Mouse (Mus musculus) frontal cortex, postnatal 36 days (tissue): ENCODE results near the gene Gpr146.
"Not testable (repeated sequence)": the region's sequence is repeated elsewhere in the genome, so short reads cannot be mapped to it uniquely, and the experiment has no call there.

Experiments used
- DNase-seq, 2 experiments: peaks; one replicate each; pipeline ENCODE4 v3.0.0; 2022; ENCODE audit warnings: low spot score in 2 of 2

The Gpr146 gene

DNA sequence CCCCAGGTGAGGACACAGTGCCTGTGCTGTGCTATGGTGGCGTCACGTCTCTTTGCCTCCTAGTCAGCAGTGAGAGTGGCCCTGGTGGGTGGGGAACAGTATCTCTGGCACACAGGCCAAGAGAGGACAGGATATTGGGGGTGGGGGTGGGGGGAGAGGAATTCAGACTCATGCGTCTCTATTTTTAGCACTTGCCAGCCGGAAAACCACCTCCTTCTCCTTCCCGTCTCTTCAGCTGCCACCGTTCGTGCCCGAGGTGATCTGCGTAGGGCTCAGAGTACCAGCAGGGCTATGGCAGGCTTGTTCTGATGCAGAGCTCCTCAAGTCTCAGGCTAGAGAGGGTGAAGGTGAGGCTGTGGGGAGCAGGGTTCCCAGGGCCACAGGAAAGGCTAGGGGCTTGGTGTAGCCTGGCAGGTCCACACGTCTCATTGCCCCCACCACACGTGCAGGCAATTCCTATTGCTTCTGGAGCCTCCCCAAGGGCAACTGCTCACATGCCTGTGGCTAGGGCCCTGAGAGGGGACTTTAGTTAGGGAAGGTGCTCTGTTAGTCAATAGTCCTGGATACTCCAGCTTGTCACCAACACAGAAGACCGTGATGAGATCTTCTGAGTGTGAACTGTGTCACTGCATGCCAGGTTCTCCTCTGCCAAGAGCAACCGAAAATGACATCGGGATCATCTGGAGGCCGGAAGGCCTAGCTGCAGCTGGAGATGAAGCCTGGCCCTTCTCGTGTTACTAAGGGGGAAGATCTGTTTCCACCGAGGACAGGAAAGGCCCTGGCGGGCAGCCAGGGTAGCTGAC is at the start of gene Gpr146:
Gene Gpr146 (plus strand): TSS at position 230 of the 803 bp plus-strand sequence.
- DNase-seq = no peak

DNA sequence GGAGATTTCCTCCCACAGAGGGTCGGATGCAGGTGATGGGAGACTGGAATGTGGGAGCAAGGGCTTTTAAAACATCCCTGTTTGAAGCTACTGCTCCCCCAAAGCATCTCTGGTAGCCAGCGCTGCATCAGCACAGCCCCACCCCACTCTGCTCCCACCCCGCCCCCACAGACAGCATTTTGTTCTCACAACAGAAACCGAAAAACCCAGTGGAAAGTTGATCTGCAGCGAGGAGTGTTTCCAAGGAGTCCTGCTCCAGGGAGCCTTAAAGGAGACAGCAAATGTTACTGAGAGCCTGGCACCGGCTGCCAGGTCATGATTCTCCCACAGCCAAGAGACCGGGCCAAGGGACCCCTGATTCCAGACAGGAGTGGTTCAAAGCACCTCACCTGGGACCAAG is 46.7 kb upstream of the Gpr146 start:
- no peak for DNase-seq

DNA sequence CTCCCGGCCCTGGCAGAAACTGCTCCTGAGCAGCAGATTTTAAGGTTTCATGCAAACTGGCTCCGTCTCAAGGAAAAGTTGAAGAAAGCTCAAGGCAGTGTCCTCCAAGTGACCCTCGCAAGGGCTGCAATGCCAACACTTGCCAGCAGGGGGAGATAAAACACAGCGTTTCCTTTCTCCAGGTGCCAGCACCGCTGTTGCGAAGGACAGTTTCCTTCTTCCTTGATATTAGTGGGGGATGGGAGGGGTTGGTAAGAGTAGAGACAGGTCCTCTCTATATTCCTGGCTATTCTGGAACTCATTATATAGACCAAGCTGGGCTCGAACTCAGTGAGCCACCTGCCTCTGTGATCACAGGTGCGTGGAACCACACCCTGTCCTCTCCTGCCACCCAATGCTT is 45.8 kb upstream of the Gpr146 start:
- peak; percentile 82 to 85 for DNase-seq

DNA sequence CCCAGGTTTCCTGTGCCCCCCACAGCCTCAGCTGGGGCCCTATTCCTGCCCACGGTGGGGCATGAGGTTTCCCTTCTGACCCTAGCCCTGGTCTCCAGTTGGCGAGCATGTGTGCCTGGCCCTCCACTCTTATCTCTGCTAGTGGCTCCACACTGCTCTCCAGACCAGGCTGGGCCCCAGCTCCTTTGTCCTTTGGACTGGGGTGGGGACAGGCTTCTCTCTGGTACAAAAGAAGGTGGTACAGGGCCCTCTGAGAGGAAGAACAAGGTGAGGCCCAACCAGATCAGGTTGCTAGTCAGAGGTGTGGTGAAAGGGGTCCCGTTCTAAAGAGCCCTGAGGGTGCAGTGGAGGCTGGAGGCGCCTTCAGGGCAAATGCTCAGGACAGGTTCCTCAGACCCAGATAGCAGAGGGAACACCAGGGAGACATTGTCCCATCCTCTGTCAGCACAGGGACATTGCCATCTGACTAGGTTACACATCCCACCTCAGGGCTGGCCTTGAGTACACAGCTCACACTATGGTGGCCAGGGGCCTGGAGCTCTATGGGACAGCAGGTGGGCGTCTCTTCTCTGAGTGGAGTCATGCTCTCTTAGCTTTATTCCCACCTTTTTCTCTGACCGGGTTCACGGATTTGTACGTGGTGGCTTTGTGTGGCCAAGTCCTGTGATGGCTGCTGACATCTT is 44.8 kb upstream of the Gpr146 start:
- no peak for DNase-seq

DNA sequence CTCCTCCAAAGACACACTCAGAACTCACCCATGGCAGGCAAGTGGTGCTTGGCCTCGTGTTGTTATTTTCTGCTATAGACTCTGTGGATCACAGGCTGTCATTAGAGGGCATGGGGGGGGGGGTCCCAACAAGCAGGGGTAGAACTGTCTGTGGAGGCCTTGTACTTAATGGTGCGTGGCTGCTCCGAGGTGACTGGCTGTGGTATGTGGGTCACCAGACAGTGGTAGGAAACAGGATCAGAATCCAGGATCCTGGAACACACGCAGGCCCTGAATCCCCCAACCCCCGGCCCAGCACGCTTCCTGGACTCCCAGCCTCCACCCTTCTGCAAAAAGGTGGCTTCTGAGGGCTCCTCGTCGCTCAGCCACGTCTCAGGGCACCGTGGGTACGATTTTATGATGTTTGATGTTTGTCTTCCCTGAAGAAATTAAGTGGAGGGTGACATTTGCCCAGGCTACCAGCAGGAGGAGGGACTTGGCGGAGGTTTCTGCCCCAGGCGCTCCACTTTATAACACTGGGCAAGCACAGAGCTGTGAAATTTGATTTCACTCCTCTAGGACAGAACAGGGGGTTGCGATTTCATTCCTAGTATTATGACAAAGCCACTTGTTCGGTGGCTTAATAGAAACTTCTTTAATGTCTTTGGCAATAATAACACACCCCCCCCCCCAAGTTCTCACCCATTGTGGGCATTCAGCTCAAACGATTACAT is 44.0 kb upstream of the Gpr146 start:
- no peak for DNase-seq

DNA sequence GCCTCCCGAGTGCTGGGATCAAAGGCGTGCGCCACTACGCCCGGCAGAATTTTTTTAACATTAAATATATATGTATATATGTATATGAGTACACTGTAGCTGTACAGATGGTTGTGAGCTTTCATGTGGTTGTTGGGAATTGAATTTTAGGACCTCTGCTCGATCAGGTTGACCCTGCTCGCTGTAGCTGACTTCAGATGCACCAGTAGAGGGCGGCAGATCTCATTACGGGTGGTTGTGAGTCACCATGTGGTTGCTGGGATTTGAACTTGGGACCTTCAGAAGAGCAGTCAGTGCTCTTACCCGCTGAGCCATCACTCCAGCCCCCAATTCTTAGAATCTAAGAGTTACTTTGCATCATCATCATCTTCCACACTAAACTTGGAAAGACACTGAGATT is 43.1 kb upstream of the Gpr146 start:
- not testable (repeated sequence) for DNase-seq

DNA sequence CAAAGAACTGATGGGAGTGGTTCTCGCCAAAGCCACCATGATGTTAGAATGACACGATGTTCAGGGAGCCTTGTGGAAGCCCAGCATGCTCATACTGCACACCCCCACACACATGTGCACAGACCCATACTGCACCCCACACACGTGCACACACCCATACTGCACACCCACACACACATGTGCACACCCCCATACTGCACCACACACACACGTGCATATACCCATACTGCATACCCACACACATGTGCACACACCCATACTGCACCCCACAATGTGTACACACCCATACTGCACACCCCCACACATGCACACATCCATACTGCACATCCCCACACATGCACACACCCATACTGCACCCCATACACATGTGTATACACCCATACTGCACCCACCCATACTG is 41.9 kb upstream of the Gpr146 start:
- DNase-seq = no peak

DNA sequence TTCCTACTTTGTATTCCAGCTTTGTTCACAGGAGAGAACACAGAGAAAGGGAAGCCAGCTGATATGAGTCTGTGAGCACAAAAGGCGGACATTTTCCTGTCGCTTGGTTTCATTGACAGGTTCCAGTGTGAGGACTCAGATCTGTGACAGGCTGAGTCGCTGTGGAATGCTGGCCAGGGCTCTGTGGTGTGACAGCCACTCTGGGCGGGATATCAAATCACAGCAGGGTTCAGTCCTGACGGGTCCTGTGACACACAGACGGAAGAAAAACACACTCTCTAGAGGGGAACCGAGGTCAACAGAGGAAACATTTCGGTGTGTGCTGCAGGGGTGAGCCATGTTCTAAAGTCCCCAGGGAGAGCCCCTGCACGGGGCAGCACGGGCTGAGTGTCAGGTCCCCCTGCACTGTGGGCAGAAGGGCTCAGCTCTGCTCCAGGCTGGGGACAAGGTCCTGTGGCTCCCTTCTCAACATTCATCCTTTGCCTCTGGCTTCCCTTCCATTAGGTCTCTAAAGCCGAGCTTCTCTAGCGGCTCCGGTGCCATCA is 39.6 kb upstream of the Gpr146 start:
- DNase-seq = no peak

DNA sequence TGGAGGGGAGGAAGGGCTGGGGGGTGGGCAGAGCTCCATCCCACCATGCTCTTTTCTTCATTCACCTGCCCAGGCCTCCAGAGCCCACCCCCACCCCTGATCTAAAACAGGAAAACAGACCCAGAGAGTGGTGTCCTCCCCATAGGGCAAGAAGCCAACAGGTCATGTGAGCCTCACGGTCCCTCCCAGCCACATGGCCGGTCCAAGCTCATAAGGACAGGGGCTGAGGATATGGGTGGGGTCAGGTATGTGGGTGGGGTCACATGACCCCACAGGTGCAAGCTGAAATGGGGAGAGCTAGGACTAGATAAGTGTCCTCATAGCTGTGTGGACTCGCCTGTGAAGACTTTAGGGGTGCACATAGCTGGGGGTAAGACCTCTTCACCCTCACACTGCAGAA is 39.1 kb upstream of the Gpr146 start:
- DNase-seq = no peak

DNA sequence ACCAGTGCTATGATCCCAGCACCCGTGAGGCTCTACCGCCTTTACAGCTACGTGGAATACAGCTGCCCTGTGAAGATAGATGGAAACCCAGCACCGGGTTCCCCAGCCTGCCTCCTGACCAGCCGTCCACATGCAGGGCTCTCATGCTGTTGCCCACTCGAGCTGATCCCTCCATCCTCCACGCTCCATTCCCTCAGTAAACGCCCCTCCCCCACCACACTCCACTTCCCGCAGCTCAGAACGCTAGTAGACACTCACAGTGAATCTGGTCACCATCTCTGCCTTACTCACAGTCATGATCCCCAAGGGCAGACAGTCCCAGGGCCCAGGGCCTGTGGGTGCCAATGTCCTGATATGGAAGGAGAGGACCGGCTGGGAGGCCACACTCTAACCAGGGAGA is 38.6 kb upstream of the Gpr146 start:
- no peak for DNase-seq

DNA sequence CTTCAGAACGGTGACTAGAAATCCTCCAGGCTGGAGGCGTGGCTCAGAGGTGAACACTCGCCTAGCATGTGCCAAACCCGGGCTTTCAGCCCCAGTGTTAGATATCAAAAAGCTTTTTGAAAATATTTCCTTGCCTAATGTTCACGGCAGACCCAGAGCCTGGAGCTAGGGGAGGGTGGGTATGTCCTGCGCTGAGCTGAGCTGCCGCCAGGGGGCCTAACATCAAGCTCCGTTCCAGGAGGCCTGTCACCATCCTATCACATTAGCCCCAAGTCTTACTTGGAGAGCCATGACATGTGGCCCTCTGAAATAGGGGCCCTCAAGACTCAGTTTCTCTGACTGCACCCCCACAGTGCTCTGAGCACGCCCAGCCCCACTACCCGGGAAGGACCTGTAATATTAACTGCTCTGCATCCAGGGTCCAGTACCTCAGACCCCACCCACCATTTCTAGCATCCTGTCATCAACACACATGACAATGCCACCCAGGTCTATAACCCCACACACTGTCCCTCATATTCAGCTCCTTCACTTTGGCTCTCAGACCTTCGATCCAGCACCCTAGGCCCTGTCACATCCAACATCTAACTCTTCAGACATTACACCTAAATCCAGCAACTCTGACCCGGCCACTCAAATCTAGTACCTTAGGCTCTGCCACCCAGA is 33.3 kb upstream of the Gpr146 start:
- peak in 1 of 2 experiments; percentile 75 for DNase-seq

DNA sequence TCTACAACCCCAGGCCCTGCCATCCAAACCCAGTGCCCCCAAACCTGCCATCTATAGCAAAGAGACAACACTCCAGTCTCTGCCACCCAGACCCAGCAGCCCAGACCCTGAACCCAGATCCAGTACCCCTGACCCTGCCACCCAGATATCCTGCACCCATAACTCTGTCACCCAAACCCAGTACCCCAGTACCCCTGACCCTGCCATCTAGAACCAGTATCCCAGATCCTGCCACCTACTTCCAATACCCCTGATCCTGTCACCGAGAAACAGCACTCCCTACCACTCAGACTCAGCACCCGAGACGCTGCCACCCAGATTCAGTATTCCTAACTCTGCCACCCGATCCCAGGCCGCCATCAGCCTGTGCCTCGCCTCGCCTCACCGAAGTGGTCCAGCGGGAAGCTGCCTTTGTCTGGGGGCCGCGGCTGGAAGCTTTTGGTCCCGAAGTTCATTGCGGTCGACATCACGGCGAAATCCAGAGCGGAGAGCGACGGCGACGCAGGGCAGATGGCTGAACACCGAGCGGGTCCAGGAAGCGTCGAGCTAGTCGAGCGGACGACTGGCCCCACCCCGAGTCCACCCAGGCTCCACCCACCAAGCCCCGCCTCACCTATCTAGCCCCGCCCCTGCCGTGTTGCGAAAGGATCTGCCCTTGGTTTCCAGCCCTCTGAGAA is 32.7 kb upstream of the Gpr146 start:
- peak; percentile 88 to 91 for DNase-seq

DNA sequence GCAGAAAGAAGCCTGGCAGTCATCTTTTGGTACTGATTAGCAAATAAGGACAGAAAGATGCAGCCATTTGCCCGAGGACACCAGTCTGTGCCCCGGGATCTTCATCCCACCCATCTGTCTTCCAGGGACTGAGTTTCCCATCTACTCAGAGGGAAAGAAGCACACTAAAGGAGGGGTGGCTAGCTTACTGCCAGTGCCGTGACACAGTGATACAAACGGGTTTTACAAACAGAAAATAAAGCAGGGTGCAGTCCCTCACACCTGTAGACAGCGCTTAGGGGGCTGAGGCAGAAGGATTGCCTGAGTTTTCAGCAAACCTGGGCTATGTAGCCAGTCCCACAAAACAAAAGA is 32.2 kb upstream of the Gpr146 start:
- no peak for DNase-seq

DNA sequence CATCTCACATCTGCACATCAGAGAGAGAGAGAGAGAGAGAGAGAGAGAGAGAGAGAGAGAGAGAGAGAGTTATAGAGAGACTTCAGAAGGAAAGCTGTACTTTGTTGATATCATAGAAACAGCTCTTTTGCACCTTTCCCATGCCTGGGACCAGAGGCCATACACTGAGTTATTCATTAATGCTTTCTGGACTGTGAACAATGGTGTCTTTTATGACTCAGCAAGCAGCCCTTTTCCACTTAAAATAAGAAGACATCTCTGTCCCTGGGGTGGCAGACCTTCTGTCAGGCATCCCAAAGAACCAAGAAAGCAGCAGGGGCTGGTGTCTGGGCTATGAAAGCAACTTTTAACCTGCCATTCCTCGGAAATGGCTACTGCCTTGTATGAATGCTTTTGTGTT is 30.3 kb upstream of the Gpr146 start:
- DNase-seq = no peak

DNA sequence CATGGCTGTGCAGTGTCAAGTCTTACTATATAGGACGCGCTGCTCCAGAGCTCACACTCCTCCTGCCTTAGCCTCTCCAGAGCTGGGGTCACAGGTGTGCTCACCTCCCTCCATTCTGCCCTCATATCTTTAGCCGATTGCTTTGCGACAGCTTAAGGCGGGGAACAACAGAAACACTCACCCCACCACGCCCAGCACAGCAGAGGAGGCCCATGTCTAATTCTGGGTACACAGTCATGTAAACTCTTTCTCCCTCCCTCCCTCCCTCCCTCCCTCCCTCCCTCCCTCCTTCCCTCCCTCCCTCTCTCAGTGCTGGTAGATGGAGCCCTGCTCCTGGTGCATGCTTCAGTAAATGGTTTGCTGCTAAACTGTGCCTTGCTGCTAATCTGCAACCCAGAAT is 27.8 kb upstream of the Gpr146 start:
- DNase-seq = no peak

DNA sequence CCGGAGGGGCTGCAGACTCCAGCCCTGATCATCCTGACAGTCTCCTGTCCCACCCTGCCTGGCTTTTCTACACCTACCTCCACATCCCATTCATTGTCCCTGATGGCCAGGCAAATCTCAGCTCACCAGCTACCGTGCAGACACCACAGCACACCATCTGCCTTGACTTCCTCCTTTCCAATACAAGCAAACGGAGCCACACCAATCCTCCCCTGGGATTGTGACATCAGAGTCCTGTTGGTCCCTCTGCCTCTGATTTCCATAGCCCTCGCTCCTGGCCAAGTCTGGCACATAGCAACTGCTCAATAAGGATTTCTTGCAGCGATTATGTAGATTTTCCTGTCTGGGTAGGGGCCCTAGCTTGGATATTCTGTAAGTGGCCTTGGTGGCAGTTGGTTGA is 26.4 kb upstream of the Gpr146 start, which contains the start of gene Cox19:
Gene Cox19 (minus strand): TSS at position 285 of the 400 bp plus-strand sequence.
- DNase-seq = no peak

DNA sequence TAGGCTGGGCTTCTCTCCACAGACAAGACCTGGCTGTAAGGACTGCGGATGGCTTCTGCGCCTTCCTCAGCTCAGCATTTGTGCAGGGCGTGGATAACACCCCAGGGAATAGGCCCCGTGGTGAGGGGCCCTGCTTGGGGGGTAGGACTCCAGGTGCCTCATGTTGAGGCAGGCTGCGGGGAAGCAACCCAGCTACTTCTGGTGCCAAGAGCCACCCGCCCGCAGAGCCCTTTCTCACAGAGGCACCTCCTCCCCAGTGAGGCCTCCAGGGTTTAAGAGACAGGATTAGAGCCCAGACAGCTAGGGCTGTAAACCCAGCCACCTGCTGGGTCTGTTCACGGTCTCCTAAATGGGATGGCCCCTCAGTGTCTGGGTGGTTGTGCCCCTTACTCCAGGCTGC is 25.9 kb upstream of the Gpr146 start:
- no peak for DNase-seq

DNA sequence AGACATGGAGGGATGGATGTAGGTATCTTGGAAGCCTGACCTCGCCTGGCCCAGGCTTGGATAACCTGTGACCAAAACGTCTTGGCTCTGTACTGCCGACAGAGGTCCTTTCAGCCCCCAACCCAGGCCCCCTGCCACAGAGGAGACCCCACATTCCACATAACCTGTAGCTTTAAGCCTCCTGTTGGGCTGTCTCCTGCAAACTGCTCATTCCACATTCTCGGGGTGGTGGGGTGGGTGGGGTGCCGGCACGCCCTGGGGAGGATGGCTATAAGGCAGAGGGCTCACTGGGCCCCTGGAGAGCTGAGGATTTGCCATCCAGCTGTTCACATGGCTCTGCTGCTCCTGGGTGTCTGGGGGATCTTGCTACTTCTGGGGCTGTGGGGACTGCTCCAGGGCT is 25.2 kb upstream of the Gpr146 start, which contains the start of gene Cyp2w1:
Gene Cyp2w1 (plus strand): TSS at position 301 of the 400 bp plus-strand sequence.
- no peak for DNase-seq

DNA sequence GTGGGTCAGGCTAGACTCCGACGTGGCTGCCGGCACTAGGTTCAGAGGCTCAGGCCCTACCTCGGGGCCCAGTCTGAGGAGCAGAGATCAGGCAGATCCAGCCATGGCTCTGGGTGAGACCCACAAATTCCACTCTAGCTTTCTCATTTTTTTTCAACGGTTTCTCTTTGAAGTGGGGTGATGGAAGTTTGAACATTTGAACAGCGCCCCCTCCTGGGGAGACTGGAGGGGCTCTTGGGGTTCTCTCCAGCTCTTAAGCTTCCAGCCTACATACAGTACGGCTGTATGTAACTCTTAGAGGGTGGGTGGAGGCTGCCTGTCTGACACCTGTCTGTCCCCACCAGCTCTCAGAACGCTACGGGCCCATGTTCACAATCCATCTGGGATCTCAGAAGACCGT is 24.0 kb upstream of the Gpr146 start:
- no peak for DNase-seq

DNA sequence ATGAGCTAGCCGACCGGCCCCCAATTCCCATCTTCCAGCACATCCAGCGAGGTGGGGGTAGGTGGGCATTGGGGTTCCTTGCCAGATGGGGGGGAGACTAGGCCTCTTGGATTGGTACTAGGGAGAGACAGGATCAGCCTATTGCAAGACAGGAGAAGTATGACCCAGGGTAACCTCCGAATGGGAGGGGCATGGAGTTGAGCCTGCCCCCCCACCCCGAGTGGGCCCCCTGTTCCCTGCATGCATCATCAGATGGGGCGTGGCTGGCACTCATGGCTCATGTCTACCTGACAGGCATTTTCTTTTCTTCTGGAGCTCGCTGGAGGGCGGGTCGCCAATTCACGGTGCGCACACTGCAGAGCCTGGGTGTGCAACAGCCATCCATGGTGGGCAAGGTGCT is 23.6 kb upstream of the Gpr146 start:
- DNase-seq = no peak

DNA sequence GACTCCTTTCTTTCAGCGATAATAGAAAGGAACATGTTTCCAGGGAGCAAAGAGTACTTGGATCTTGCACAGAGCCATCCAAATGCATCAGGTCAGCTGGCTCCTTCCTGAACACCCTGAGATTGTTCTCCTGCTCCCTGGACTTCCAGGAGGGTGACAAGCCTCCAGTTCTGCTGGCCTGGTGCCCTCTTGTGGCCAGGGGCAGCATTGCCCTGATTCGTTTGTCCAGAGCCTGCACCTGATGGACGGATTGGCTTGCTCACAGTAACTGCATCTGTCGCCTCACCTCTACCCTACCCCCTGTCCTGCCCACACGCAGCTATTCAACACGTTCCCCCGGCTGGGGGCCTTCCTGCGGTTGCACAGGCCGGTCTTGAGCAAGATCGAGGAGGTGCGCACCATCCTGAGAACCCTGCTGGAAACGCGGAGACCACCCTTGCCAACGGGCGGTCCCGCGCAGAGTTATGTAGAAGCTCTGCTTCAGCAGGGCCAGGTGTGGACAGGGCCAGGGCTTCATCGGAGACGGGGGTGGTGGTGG is 22.2 kb upstream of the Gpr146 start:
- DNase-seq = peak; percentile 79 to 83
